Mouse (Mus musculus): Measurements from ENCODE around the gene Ice1. TPM values are rescaled to one million over a fixed set of nuclear protein-coding genes. Genes with fewer than 3 reads are reported as not detected.

Gene Ice1
- total RNA-seq (2021) = 10 to 100 TPM; 20.7 to 30.7 TPM
- long read RNA-seq, experiment 1, full-length matches to known transcripts = 10 of 19 reads
- long read RNA-seq, experiment 1, partial matches to known transcripts = 7 of 19 reads
- long read RNA-seq, experiment 1, other reads (novel, unspliced or antisense) = 2 of 19 reads
- long read RNA-seq, experiment 2, full-length matches to known transcripts = 5 of 17 reads
- long read RNA-seq, experiment 2, partial matches to known transcripts = 6 of 17 reads
- long read RNA-seq, experiment 2, other reads (novel, unspliced or antisense) = 6 of 17 reads

DNA sequence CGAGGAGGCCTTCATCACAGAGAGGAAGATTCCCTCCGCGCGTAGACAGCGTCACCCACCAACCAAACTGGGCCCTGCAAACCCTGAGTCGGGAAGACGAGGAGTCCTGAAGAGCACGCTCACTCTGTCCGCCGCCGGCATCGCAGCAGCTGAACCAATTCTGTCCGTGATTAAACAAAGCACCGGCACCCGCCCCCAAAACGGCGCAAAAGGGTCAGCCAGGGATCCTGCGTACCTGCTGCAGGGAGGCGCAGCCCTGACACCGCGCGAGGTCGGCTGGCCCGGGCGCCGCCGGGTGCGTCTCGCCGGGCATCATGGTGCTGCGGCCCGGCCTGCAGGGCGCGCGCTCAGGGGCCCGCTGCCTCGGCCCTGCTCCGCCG lies at the start of gene Ice1:
Gene Ice1 (minus strand): TSS at position 353 of the 380 bp plus-strand sequence.
- DNase-seq = no peak

DNA sequence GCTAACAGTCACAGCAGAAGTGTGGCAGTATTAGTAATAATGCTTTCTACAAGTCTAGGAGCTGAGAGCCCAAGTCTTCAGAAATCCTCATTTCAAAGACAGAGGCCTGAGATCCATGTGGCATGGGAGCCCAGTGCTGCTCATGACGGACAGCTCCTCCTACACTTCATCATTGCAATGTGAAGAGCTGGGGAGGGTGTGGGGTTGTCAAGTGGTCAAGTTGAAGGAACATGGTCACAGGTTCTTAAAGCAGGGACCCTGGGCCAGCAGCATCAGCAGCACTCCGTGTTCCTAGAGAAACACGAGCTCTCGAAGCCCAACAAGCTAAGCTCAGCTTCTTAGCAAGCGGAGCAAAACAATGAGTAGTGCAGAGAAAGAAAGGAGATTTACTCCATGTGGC lies 48.4 kb upstream of the Ice1 start:
- DNase-seq = no peak

GRCm38 (mm10) chr13:70684976-70685609 lies 47.7 kb upstream of the Ice1 start:
- no peak for DNase-seq

GRCm38 (mm10) chr13:70681411-70682183 lies 44.2 kb upstream of the Ice1 start:
- DNase-seq = no peak

DNA sequence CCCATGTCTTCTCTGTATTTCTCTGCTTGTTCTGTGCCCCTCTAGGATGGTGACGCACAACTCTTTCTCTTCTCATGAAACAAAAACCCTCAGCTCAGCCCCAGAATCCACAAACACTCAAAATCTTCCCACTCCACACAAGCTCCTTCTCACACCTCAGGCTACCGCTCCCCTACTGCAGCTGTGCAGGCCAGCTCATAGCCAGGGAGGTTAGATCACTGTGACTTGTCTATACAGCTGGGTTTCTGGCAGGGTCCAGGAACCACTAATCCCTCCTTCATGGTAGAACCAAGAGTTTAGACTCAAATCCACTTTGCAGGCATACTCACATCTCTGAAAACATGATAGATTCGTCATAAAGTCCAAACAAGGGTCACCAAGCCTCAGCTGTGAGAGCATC lies 42.9 kb upstream of the Ice1 start:
- DNase-seq = no peak

DNA sequence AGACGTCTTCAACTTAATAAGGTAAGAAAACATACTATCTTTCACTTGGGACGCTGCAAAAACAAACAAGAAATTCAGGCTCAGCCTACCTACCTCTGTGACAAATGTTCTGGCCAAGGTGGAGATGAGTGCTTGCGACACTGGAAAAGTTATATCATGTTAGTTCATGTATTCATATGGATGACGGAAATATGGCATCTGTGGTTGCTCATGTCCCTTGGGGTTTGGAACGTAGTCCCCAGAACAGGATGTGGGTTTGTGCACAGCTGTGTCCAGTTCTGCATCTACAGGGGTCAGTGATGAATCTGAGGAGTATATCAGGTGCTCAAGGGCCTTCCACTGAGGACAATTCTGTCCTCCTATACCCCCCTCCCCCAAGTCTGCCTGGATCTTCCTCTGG lies 40.3 kb upstream of the Ice1 start:
- no peak for DNase-seq

DNA sequence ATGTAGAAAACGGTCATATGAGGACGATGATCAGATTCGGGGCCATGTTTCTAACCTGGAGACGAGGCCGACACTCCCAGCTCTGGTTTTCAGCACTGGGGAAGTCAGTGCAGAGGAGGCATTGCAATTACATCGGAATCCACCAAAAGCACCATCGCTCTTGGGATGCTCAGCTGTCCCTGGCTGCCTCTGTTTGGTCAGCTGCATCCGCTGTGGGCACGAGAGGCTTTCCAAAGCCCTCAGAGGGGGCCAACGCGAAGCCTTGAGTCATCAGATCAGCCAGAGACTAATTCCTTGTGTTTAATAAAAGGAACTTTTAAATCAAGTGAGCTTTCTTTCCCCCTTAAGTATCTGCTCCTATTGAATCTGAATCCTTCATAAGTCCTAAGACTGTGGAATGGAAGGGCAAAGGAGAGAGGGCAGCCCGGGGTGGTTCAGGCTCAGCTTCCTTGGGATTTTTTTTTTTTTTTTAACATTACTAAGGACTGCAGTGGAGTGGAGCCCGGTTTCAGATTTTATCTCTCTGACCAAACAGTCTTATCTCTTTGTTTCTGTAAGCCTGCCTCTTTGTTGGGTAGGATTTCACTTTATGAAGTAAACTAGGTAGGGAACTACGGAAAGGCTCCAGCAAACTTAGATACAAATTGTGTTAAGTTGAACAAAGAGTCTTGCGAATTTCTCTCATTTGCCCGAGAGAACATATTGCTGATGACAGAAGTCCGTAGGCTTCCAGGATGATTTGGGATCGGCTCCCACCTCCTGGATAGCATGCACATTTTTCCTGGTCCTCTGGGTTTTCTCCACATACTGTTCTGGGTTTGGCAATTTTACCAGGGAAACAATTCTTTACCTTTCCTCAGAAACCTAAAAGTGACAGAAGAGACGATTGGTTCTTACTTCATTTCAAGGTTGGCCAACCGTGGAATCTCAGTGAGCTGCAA lies 39.1 kb upstream of the Ice1 start:
- DNase-seq = no peak

- no peak for DNase-seq
These were observed 37.6 kb upstream of the Ice1 start for GRCm38 (mm10) chr13:70674998-70675397.

DNA sequence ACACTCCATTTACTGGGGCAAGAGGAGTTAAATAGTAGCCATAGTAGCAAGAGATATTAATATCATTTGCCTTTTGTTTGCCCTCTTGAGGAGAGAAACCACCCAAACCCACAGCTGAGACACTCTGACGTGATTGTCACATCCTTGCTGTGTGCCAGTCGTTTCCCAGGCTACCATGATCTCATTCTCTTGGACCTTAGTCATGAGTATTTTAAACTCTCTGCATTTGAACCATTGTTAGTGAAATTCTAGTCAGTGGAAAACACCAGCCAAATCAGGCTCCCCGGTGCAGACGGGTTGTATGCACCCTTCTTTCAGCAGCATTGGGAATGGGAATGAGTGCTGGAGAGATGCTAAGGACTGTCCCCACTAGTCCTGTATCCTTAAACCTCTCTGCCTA lies 32.6 kb upstream of the Ice1 start:
- DNase-seq = no peak

- no peak for DNase-seq
These were observed 22.3 kb upstream of the Ice1 start for GRCm38 (mm10) chr13:70659715-70660114.

DNA sequence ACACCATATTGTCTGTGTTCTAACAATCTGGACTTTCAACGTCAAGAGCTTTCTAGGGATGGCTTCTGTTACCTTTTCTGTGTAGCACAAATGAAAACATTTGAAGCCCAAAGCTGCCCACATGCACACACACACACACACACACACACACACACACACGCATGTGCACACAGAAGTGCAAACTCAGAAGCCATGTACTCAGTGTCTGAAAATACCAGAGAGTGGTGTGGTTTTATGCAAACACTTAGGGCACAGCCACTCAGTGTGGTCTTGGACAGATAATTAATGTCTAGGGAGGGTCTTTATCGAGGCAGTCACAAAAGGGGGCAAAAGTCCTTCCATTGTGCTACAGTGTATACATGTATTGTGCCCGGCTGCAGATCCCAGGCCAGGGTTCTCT lies 19.3 kb upstream of the Ice1 start:
- DNase-seq = no peak

DNA sequence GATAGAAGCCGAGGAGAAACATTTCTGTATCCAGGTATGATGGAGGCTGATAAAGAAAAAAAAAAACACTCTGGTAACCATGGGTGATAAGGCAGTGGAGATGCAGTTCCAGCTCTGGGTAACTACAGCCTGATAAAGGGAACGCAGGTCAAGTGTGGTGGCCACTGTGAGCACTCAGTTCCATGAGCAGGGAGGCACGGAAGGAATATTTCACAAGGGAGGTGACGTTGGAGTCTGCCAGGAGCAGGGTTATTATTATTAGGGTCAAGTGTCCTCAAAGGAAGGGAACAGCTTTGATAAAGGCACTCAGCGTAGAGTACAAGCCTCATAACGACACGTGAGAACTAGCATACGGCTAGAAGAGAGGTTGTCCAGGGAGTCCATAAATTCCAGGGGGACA lies 18.9 kb upstream of the Ice1 start:
- no peak for DNase-seq

- no peak for DNase-seq
These were observed 18.1 kb upstream of the Ice1 start for GRCm38 (mm10) chr13:70655570-70655969.

DNA sequence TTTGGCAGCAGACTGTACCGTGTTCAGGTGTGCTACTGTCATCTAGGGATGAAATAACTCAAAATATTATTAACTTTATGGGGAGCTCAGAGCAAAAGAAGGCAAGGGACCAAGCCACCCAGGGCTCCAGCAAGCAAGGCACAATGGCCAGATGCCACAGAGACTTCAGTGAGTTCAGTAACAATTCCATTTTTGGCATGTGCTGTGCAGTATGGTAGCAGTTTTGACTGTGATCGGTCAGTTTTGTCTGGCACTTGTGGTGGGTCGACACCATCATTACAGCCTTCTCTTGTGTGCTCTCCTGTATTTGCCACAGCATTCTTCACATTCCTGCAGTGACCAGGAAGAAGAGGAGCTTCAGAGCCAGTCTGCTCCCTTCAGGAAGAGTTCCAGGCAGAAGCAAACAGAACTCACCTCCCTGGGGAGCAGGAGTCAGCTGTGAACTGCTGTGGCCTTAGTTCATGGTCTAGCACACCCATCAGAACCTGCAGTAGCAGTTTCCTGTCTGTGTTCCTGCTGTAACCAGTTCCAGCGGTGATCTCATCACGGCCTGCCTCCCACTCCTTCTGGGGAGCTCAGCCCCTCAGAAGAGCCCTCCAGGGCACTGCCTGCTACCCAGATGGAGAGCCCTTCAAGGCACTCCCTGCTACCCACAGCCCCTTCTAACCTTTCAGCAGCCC lies 16.8 kb upstream of the Ice1 start:
- DNase-seq = no peak

- DNase-seq = no peak
These were observed 16.0 kb upstream of the Ice1 start for GRCm38 (mm10) chr13:70653457-70653856.

- DNase-seq = peak; percentile 27
These were observed 12.6 kb upstream of the Ice1 start for GRCm38 (mm10) chr13:70650011-70650436.

DNA sequence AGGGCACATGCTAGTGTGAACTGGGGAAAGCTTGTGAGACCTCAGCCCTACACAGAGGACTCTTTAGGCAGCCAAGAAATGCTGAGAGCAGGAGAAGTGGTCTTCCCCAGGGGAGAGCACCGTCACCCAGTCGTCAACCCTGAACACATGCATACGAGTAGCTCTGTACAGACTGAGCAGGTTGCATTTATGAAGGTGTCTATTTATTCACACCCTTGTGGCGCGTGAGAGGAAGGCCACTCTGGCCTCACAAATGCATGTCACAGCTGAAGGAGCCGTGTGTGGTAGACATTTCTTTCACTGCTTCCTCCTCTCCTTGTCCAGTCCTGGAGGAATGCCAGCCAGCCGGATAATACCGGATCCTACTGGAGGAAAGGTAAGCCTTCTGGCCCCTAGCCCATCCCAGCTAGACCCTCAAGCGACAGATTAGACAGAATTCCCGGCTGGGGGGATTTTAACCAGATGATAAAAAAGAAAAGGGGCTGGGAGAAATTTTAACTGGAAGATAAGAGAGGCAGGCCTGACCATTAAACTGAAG lies 8.6 kb upstream of the Ice1 start:
- no peak for DNase-seq

DNA sequence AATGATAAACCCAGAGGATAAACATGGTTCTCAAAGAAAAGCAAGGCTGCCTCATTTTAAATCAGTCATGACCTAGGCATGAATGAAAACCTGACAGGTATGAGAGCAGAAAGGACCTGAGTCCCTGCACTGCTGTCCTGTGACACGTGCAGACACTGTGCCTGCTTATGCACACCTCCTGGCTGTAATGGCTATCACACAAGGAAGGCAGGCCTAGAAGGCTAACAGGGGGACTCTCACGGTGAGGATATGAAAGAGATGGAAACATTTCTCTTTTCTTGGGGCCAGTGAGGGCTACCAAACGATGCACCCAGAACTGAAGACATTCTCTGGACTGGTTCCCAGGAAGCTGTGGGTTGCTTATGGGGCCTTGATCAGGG lies 6.6 kb upstream of the Ice1 start:
- no peak for DNase-seq

DNA sequence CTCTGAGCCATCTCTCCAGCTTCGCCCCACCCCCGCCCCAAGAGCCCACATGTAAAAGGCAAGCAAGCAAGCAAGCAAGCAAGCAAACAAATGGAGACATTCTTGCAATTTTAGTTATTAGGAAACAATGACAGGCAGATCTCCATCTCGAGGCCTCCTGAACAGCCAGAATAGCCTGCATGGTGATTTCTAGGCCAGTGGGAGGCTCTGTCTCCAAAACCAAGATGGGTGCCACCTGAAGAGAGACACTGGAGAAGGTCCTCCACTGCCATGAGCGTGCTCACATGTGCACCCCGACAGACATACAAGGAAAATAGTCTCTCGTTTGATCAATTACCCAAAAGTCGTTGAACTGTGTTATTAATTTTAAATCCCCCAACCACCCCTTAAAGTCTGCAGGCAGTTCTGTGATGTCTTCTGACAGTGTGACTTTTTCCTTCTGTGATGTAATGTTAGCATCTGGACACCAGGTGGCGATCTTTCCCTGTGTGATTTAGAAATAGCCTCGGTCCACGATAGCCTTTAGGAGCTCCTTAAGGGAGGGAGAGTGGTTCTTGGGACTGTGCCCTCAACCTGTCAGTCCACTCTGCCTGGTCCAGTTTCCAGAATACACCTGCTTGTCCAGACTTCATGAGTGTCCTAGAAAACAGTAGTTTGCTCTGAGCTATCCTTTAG lies 6.1 kb upstream of the Ice1 start:
- DNase-seq = peak; percentile 44

GRCm38 (mm10) chr13:70641941-70642340 lies 4.5 kb upstream of the Ice1 start:
- DNase-seq = no peak

GRCm38 (mm10) chr13:70641381-70641780 lies 3.9 kb upstream of the Ice1 start:
- DNase-seq = no peak
